Mouse (Mus musculus) splenic B cell, adult 2 months (primary cell): ENCODE data around the gene Smad5.

Experiments
- DNase-seq: peaks from one replicate; pipeline ENCODE4 v3.0.0-alpha.2; 2011; ENCODE audit warnings: low read depth, low spot score
- H3K27me3 ChIP-seq: 2 replicates; pipeline ENCODE4 v1.6.1; 2012; ENCODE audit warnings: mild to moderate bottlenecking, low read length, moderate library complexity, mixed read lengths; ENCODE audit not compliant: control insufficient read depth, poor library complexity, insufficient read depth, severe bottlenecking
- H3K36me3 ChIP-seq: 2 replicates; pipeline ENCODE4 v1.6.1; 2012; ENCODE audit warnings: mild to moderate bottlenecking, low read length, moderate library complexity, mixed read lengths; ENCODE audit not compliant: control insufficient read depth, poor library complexity, insufficient read depth, severe bottlenecking

The Smad5 gene

DNA sequence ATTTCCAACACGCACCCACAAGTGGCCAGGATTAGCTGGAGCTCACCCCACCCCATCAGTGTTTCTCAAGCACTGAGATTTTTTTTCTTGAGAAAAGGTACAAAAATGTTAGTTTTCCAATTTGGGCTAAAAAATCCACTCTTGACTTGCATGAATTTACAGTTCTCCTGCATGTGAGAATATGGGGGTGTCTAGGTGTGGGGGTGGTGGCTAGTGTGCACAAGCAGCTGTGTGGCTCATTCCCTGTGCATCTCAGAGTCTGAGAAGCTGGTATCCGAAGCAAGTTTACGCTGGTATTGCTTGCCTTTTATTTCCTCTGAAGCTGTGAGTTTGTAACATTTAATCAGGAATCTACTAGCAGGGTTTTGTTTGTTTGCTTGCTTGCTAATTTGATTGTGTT lies 87.9 kb downstream of the Smad5 start:
- H3K27me3 ChIP-seq, result no peaks in the 10 kb centered on the region
- no peak for DNase-seq
- no peaks in the 10 kb centered on the region for H3K36me3 ChIP-seq
